ENCODE assay signal across 8 mouse cellular contexts in genomic region chr5:137277360-137278342, GRCm38 (mm10). TPM values are rescaled to one million over a fixed set of nuclear protein-coding genes. Genes with fewer than 3 reads are reported as not detected.
DNase-seq lines count a peak whose midpoint lies in the region; ATAC-seq and TF ChIP-seq lines count a peak whose summit lies in the region.

No protein-coding gene starts in this region.

- TF ChIP-seq POLR2A in brain, embryonic 14.5 days (IDR thresholded peaks at IDR 0.05; ENCODE audit: borderline replicate concordance, extremely low read depth, insufficient read depth, insufficient read length, poor library complexity, severe bottlenecking), result no peak

- peak; percentile 70; the same call in 1 of the 2 replicates for TF ChIP-seq CTCF in brain, embryonic 14.5 days (IDR thresholded peaks at IDR 0.05; ENCODE audit: borderline replicate concordance, extremely low read depth, insufficient read depth, insufficient read length)

- H3K4me2 ChIP-seq in limb, embryonic 11.5 days (ENCODE audit: low read depth, severe bottlenecking), result peak overlapping the region; percentile 0; the same call in 1 of the 2 replicates
- peak overlapping the region; percentile 23 for H3K4me2 ChIP-seq in hindbrain, embryonic 13.5 days

- 41% methylated on average over 18 of the region's 18 CpGs for WGBS in limb, embryonic 11.5 days
- WGBS in limb, embryonic 10.5 days, result 51% methylated on average over 18 of the region's 18 CpGs
- WGBS in hindbrain, embryonic 13.5 days, result 51% methylated on average over 18 of the region's 18 CpGs

- no peaks in the 10 kb centered on the region for H3K36me3 ChIP-seq in limb, embryonic 11.5 days (ENCODE audit: control insufficient read depth, insufficient read depth, low read length)
- H3K36me3 ChIP-seq in limb, embryonic 10.5 days, result no peaks in the 10 kb centered on the region
- no peaks in the 10 kb centered on the region for H3K36me3 ChIP-seq in hindbrain, embryonic 13.5 days

- DNase-seq in limb, embryonic 11.5 days (ENCODE audit: low spot score), result peak; percentile 63
- DNase-seq in limb, embryonic 10.5 days (ENCODE audit: low spot score), result no peak
- peak; percentile 59 for DNase-seq in brain, embryonic 14.5 days (ENCODE audit: low read depth)
- no peak for DNase-seq in spleen, postnatal 36 days (ENCODE audit: low spot score in 2 of 2)
- no peak for DNase-seq in urinary bladder, postnatal 25 days (ENCODE audit: low spot score)
- no peak for DNase-seq in B cell, adult 2 months

- no peak overlapping the region for H3K4me3 ChIP-seq in limb, embryonic 11.5 days (ENCODE audit: low read depth, low read length)
- H3K4me3 ChIP-seq in limb, embryonic 10.5 days, result no peak overlapping the region
- no peak overlapping the region for H3K4me3 ChIP-seq in hindbrain, embryonic 13.5 days

- no peaks in the 10 kb centered on the region for H3K27me3 ChIP-seq in limb, embryonic 11.5 days (ENCODE audit: control insufficient read depth, insufficient read depth, low read length)
- H3K27me3 ChIP-seq in limb, embryonic 10.5 days (ENCODE audit: low read depth, poor library complexity, severe bottlenecking), result no peaks in the 10 kb centered on the region
- H3K27me3 ChIP-seq in hindbrain, embryonic 13.5 days, result 0 out of 2 replicates have a peak, but pooled peaks cover under 1% of the 10 kb centered on the region

- no peaks in the 10 kb centered on the region for H3K9me3 ChIP-seq in limb, embryonic 11.5 days (ENCODE audit: control insufficient read depth, low read length)
- H3K9me3 ChIP-seq in limb, embryonic 10.5 days (replicated peaks), result no peaks in the 10 kb centered on the region
- H3K9me3 ChIP-seq in hindbrain, embryonic 13.5 days, result peaks cover 4% of the 10 kb centered on the region; the same call in 1 of the 2 replicates

- ATAC-seq in limb, embryonic 11.5 days (ENCODE audit: insufficient number of reproducible peaks, low FRiP score, low TSS enrichment, low read depth), result no peak
- ATAC-seq in hindbrain, embryonic 13.5 days (ENCODE audit: low FRiP score), result no peak; the same call in 1 of the 2 replicates
- peak; percentile 71; the same call in 1 of the 2 replicates for ATAC-seq in megakaryocyte-erythroid progenitor cell, adult 5-6 weeks (replicated peaks; ENCODE audit: low FRiP score, low TSS enrichment, poor library complexity, severe bottlenecking)

- H3K27ac ChIP-seq in limb, embryonic 11.5 days (replicated peaks; ENCODE audit: low read depth, low read length), result no peak overlapping the region
- no peak overlapping the region for H3K27ac ChIP-seq in limb, embryonic 10.5 days
- no peak overlapping the region for H3K27ac ChIP-seq in hindbrain, embryonic 13.5 days

- no peaks in the 10 kb centered on the region for H3K4me1 ChIP-seq in limb, embryonic 11.5 days (ENCODE audit: control insufficient read depth, insufficient read depth, low read length)
- H3K4me1 ChIP-seq in limb, embryonic 10.5 days, result peaks cover 10% of the 10 kb centered on the region; the same call in 1 of the 2 replicates
- peaks cover 4% of the 10 kb centered on the region for H3K4me1 ChIP-seq in hindbrain, embryonic 13.5 days (replicated peaks)

- H3K9ac ChIP-seq in limb, embryonic 11.5 days (ENCODE audit: low read length), result no peak overlapping the region
- H3K9ac ChIP-seq in hindbrain, embryonic 13.5 days, result 0 out of 2 replicates have a peak overlapping the region, but pooled peaks have one; percentile 24

RNA-seq across cellular contexts. Expression of gene Ache, which starts 9.7 kb away (rescaled TPM):
- 1.3 and 1.7 TPM in 2 replicates for polyA plus RNA-seq in limb, embryonic 11.5 days (2014; fragmentation: Nextera tagmentation; extraction: Ambion mirVana)
- 1.7 and 1.8 TPM in 2 replicates for polyA plus RNA-seq in limb, embryonic 10.5 days (2016; fragmentation: Nextera tagmentation; extraction: Ambion mirVana)
- 18.8 and 32.5 TPM in 2 replicates for polyA plus RNA-seq in brain, embryonic 14.5 days (2012; rRNA removed)
- polyA plus RNA-seq in hindbrain, embryonic 13.5 days (2015; fragmentation: Nextera tagmentation; extraction: Ambion mirVana), result 22.2 and 23.8 TPM in 2 replicates
- 20.4 and 22.8 TPM in 2 replicates for total RNA-seq in megakaryocyte-erythroid progenitor cell, adult 5-6 weeks (2014; fragmentation: Nextera tagmentation)
- total RNA-seq in megakaryocyte-erythroid progenitor cell, adult 5-6 weeks (2017), result 3.0 and 6.4 TPM in 2 replicates

RNA-seq across cellular contexts. Expression of gene Ufsp1, which starts 16.8 kb away (rescaled TPM):
- polyA plus RNA-seq in limb, embryonic 11.5 days (2014; fragmentation: Nextera tagmentation; extraction: Ambion mirVana), result 7.4 and 7.6 TPM in 2 replicates
- 8.1 and 8.5 TPM in 2 replicates for polyA plus RNA-seq in limb, embryonic 10.5 days (2016; fragmentation: Nextera tagmentation; extraction: Ambion mirVana)
- polyA plus RNA-seq in brain, embryonic 14.5 days (2012; rRNA removed), result 10.0 and 11.9 TPM in 2 replicates
- polyA plus RNA-seq in hindbrain, embryonic 13.5 days (2015; fragmentation: Nextera tagmentation; extraction: Ambion mirVana), result 12.9 and 14.1 TPM in 2 replicates
- total RNA-seq in megakaryocyte-erythroid progenitor cell, adult 5-6 weeks (2014; fragmentation: Nextera tagmentation), result 9.0 and 11.4 TPM in 2 replicates
- total RNA-seq in megakaryocyte-erythroid progenitor cell, adult 5-6 weeks (2017), result 5.2 and 6.0 TPM in 2 replicates

RNA-seq across cellular contexts. Expression of gene Srrt, which starts 29.8 kb away (rescaled TPM):
- 175 and 177 TPM in 2 replicates for polyA plus RNA-seq in limb, embryonic 11.5 days (2014; fragmentation: Nextera tagmentation; extraction: Ambion mirVana)
- polyA plus RNA-seq in limb, embryonic 10.5 days (2016; fragmentation: Nextera tagmentation; extraction: Ambion mirVana), result 200 and 201 TPM in 2 replicates
- polyA plus RNA-seq in brain, embryonic 14.5 days (2012; rRNA removed), result 211 and 216 TPM in 2 replicates
- polyA plus RNA-seq in hindbrain, embryonic 13.5 days (2015; fragmentation: Nextera tagmentation; extraction: Ambion mirVana), result 105 and 113 TPM in 2 replicates
- total RNA-seq in megakaryocyte-erythroid progenitor cell, adult 5-6 weeks (2014; fragmentation: Nextera tagmentation), result 308 and 381 TPM in 2 replicates
- total RNA-seq in megakaryocyte-erythroid progenitor cell, adult 5-6 weeks (2017), result 409 and 443 TPM in 2 replicates

RNA-seq across cellular contexts. Expression of gene Trip6, which starts 36.6 kb away (rescaled TPM):
- 56.5 and 57.2 TPM in 2 replicates for polyA plus RNA-seq in limb, embryonic 11.5 days (2014; fragmentation: Nextera tagmentation; extraction: Ambion mirVana)
- 73.4 and 75.9 TPM in 2 replicates for polyA plus RNA-seq in limb, embryonic 10.5 days (2016; fragmentation: Nextera tagmentation; extraction: Ambion mirVana)
- polyA plus RNA-seq in brain, embryonic 14.5 days (2012; rRNA removed), result 25.7 and 33.0 TPM in 2 replicates
- polyA plus RNA-seq in hindbrain, embryonic 13.5 days (2015; fragmentation: Nextera tagmentation; extraction: Ambion mirVana), result 19.2 and 20.0 TPM in 2 replicates
- 21.8 and 27.9 TPM in 2 replicates for total RNA-seq in megakaryocyte-erythroid progenitor cell, adult 5-6 weeks (2014; fragmentation: Nextera tagmentation)
- total RNA-seq in megakaryocyte-erythroid progenitor cell, adult 5-6 weeks (2017), result 19.6 and 29.9 TPM in 2 replicates

RNA-seq across cellular contexts. Expression of gene Slc12a9, which starts 55.7 kb away (rescaled TPM):
- polyA plus RNA-seq in limb, embryonic 11.5 days (2014; fragmentation: Nextera tagmentation; extraction: Ambion mirVana), result 4.7 and 6.4 TPM in 2 replicates
- 10.4 and 10.6 TPM in 2 replicates for polyA plus RNA-seq in limb, embryonic 10.5 days (2016; fragmentation: Nextera tagmentation; extraction: Ambion mirVana)
- 34.0 and 34.8 TPM in 2 replicates for polyA plus RNA-seq in brain, embryonic 14.5 days (2012; rRNA removed)
- polyA plus RNA-seq in hindbrain, embryonic 13.5 days (2015; fragmentation: Nextera tagmentation; extraction: Ambion mirVana), result 25.8 and 27.4 TPM in 2 replicates
- 2.2 and 3.0 TPM in 2 replicates for total RNA-seq in megakaryocyte-erythroid progenitor cell, adult 5-6 weeks (2014; fragmentation: Nextera tagmentation)
- 1.1 and 3.3 TPM in 2 replicates for total RNA-seq in megakaryocyte-erythroid progenitor cell, adult 5-6 weeks (2017)

Comparison
In these comparisons a context has a peak if more than half of its experiments do, and no peak if none do; other contexts are left out.
1. DNase-seq: peak in limb, embryonic 11.5 days (single experiment) and brain, embryonic 14.5 days (single experiment); none in limb, embryonic 10.5 days (single experiment), spleen, postnatal 36 days (0 of 2), urinary bladder, postnatal 25 days (single experiment) and B cell, adult 2 months (0 of 2).